Mouse (Mus musculus) lung, postnatal 36 days (tissue): ENCODE results near the gene Sipa1.

Experiments
- DNase-seq: peaks from one replicate; pipeline ENCODE4 v3.0.0; 2022; ENCODE audit warnings: mixed read lengths

Gene Sipa1

DNA sequence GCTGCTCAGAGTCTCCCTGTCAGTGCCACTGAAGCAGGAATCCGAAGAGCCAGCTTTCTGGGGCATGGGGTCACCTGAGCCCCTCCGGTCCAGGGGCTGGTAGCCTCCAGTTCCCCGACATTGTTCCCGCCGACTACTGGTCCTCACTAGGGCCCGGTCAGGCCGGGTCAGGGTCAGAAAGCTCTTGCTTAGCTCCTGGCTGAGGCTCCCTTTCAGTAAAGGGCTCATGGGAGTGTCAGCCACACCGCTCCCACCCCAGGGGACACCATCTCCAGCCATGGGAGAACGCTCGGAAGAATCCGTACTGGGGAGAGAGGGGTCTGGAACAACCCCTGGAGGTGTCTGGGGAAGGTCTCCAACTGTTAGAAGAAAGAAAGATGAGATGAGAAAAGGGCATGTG lies 22.4 kb upstream of the Sipa1 start:
- no peak for DNase-seq

GRCm38 (mm10) chr19:5685431-5685830 lies 21.9 kb upstream of the Sipa1 start:
- DNase-seq = no peak

GRCm38 (mm10) chr19:5684985-5685384 lies 21.5 kb upstream of the Sipa1 start:
- DNase-seq = no peak

- no peak for DNase-seq
Observed at GRCm38 (mm10) chr19:5684236-5684635, 20.7 kb upstream of the Sipa1 start.

- DNase-seq = no peak
Observed at GRCm38 (mm10) chr19:5680432-5680831, 16.9 kb upstream of the Sipa1 start.

GRCm38 (mm10) chr19:5668372-5668771 lies 4.9 kb upstream of the Sipa1 start:
- DNase-seq = no peak

DNA sequence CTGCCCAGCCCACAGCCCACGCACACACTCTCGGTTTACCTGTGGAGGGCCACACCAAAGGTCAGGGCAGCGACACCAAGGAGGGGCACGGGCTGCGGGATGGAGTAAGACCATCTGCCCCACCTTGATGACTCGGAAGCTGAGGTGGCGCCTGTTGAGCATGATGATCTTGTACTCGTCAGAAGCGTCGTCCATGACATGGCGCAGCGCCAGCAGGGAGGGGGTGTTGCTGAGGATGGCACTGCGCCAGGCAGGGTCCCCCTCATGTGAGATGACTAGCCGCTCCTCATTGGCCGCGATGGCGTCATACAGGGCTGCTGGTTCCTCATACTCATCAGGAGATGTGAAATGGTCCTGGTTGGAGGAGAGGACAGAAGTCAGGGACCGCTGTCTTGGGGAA lies 2.9 kb upstream of the Sipa1 start:
- no peak for DNase-seq

DNA sequence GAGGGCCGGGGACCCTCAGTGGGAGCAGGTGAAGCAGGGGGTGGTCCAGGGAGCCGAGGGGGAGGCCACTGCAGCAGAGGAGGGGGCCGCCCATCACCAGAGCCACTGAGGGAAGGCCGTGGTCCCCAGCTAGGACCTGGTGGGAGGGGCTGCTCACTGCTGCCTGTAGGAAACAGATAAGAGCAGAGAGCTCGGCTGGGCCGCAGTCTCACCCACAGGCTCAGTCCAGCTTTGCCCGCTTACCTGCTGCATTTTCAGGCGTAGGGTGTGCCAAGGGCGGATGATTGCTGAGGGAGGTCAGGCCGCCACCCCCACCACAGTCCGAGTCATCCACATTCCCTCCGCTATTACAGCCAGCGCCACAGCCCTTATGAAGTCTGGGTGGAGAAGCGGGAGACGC lies 2.0 kb upstream of the Sipa1 start:
- no peak for DNase-seq

- no peak for DNase-seq
Observed at GRCm38 (mm10) chr19:5664669-5665257, 1.3 kb upstream of the Sipa1 start.

- peak; percentile 35 for DNase-seq
Observed at GRCm38 (mm10) chr19:5662310-5662709, 1.2 kb downstream of the Sipa1 start.

- peak; percentile 76 for DNase-seq
Observed at GRCm38 (mm10) chr19:5660942-5661751, 2.4 kb downstream of the Sipa1 start.

GRCm38 (mm10) chr19:5654720-5655298 lies 8.7 kb downstream of the Sipa1 start:
- no peak for DNase-seq

- DNase-seq = peak; percentile 32
Observed at GRCm38 (mm10) chr19:5653969-5654719, 9.4 kb downstream of the Sipa1 start.

DNA sequence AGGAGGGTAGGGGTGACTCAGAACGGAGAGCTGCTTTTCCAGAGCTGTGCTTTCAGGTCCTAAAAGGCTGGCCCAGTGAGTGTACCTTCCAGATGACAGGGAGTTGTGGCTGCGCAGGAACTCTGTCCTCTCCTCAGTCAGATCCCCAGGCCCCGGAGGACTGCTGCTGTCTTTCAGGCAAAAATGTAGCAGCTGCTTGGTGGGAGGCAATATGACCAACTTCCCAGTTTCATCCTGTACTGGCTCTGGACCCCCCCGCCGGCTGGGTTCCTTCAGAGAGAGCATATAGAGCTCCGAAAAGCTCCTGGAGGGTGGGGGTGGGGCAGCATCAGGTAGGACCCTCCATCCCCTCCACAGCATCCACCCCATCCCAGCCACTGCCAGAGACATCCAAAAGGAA lies 10.9 kb downstream of the Sipa1 start:
- no peak for DNase-seq

DNA sequence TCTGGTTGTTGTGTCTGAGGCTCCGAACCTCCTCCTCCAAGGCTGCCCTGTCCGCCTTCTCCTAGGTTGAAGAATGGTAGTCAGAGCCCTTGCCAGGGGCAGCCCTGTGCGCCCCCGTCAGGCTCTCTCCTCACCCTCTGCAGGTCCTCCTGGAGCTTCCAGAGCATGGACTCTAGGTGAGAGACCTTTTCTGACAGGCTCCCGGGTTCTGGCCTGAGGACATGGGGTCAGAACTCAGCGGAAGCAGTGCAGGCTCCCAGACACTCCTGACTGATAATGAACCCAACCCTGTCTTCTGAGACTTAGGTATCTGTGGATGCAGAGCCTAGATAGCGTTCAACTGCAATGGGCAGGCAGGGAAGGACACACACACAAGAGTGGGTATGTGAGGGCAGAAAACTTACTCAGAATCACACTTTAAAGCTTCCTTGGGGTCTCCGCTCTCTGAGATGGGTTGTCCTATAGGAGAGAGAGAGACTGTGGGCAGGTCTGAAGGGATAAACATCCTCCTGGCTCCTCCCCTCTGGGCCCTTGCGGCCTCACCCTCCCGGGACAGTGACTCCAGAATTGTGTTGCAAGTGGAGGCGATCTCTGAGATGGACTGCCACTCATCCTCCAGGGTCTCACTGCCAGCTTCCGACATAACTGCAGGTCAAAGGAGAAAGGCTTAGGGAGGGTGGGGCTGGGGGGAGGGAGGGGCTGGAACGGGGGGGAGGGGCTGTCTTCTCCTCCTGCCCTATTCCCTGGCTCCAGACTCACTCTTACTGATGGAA lies 11.8 kb downstream of the Sipa1 start:
- no peak for DNase-seq

GRCm38 (mm10) chr19:5649298-5649741 lies 14.2 kb downstream of the Sipa1 start:
- peak; percentile 58 for DNase-seq

GRCm38 (mm10) chr19:5648401-5649297 lies 14.9 kb downstream of the Sipa1 start:
- peak; percentile 91 for DNase-seq

DNA sequence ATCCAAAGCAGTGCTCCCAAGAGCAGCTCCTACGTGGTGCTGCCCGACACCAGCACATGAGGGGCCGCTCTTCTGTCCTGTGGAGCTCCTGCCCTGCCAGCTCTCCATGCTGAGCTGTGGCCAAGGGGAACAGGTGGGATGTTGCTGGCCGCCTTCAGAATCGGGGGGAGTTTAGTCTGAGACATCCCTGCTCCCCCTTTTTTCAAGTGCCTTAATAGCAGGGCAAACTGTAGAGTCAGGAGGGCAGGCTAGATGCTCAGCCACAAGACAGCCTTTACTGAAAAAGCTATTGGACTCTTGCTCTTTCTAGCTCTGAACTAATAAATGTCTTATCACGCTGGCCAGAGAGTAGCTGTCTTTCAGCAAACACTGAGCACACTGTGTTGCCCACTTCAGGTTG lies 15.7 kb downstream of the Sipa1 start:
- DNase-seq = no peak

DNA sequence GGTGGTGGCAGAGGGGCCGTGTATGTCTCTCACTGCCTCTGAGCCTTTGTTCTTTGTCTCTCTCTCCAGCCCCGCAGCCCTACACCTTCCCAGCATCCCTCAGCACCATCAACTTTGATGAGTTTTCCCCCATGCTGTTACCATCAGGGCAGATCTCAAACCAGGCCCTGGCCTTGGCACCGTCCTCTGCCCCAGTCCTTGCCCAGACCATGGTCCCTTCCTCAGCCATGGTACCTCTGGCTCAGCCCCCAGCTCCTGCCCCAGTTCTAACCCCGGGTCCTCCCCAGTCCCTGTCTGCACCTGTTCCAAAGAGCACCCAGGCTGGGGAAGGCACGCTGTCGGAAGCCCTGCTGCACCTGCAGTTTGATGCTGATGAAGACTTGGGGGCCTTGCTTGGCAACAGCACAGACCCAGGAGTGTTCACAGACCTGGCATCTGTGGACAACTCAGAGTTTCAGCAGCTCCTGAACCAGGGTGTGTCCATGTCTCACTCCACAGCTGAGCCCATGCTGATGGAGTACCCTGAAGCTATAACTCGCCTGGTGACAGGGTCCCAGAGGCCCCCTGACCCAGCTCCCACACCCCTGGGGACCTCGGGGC lies 16.7 kb downstream of the Sipa1 start:
- DNase-seq = no peak

GRCm38 (mm10) chr19:5645280-5645679 lies 18.2 kb downstream of the Sipa1 start:
- no peak for DNase-seq

GRCm38 (mm10) chr19:5641641-5642040 lies 21.9 kb downstream of the Sipa1 start:
- no peak for DNase-seq
